ENCODE assay signal across 16 mouse cellular contexts in genomic region chr10:126748696-126749466, GRCm38 (mm10).
A peak's percentile ranks its signal among the peaks of the same experiment; 100 is the strongest.
DNase-seq lines count a peak whose midpoint lies in the region; ATAC-seq lines count a peak whose summit lies in the region.
"Had no signal": no experiment of that assay in that cellular context is flagged by ENCODE, and none has a peak within 500 bp of the region (broad histone marks: within the 10 kb centered on the region; RNA-seq: fewer than 3 reads in every experiment).

No protein-coding gene starts in this region.

- H3K4me1 ChIP-seq in hindbrain, embryonic 10.5 days (replicated peaks) = peaks cover 14% of the 10 kb centered on the region
- peaks cover 8% of the 10 kb centered on the region for H3K4me1 ChIP-seq in hindbrain, embryonic 16.5 days (ENCODE audit: control insufficient read depth, insufficient read depth, low read depth, low read length)
- peaks cover 5% of the 10 kb centered on the region; the same call in 1 of the 2 replicates for H3K4me1 ChIP-seq in hindbrain, embryonic 11.5 days (replicated peaks; ENCODE audit: control insufficient read depth, insufficient read depth, low read length)
- H3K4me1 ChIP-seq in midbrain, embryonic 16.5 days (ENCODE audit: control insufficient read depth, insufficient read depth, low read length) = peaks cover 3% of the 10 kb centered on the region; the same call in 1 of the 2 replicates
- H3K4me1 ChIP-seq in liver, embryonic 12.5 days = no peaks in the 10 kb centered on the region
- H3K4me1 ChIP-seq: heart, embryonic 12.5 days; stomach, embryonic 15.5 days had no signal

- H3K4me3 ChIP-seq in hindbrain, embryonic 10.5 days = no peak overlapping the region
- H3K4me3 ChIP-seq in hindbrain, embryonic 16.5 days (ENCODE audit: low read length) = no peak overlapping the region
- no peak overlapping the region for H3K4me3 ChIP-seq in hindbrain, embryonic 11.5 days (ENCODE audit: low read depth, low read length)
- H3K4me3 ChIP-seq in midbrain, embryonic 16.5 days (ENCODE audit: low read depth, low read length) = no peak overlapping the region
- H3K4me3 ChIP-seq in liver, embryonic 12.5 days = no peak overlapping the region
- H3K4me3 ChIP-seq: heart, embryonic 12.5 days; layer of hippocampus, adult 2 months; left cerebral cortex, adult 2 months; stomach, embryonic 15.5 days had no signal

- intact Hi-C loops in left cerebral cortex, postnatal 14 days (cut with DNase I) = no loop called here

- H3K4me2 ChIP-seq in hindbrain, embryonic 16.5 days (ENCODE audit: low read length) = no peak overlapping the region
- no peak overlapping the region for H3K4me2 ChIP-seq in hindbrain, embryonic 11.5 days (replicated peaks; ENCODE audit: low read depth, low read length)
- no peak overlapping the region for H3K4me2 ChIP-seq in midbrain, embryonic 16.5 days (ENCODE audit: low read length)
- H3K4me2 ChIP-seq in liver, embryonic 12.5 days = no peak overlapping the region
- H3K4me2 ChIP-seq: heart, embryonic 12.5 days; stomach, embryonic 15.5 days had no signal

- H3K27me3 ChIP-seq in hindbrain, embryonic 10.5 days (ENCODE audit: insufficient read depth, poor library complexity, severe bottlenecking) = no peaks in the 10 kb centered on the region
- no peaks in the 10 kb centered on the region for H3K27me3 ChIP-seq in hindbrain, embryonic 16.5 days (replicated peaks; ENCODE audit: control insufficient read depth, insufficient read depth, low read length)
- no peaks in the 10 kb centered on the region for H3K27me3 ChIP-seq in hindbrain, embryonic 11.5 days (ENCODE audit: control insufficient read depth, insufficient read depth, low read length)
- H3K27me3 ChIP-seq in midbrain, embryonic 16.5 days (ENCODE audit: control insufficient read depth, insufficient read depth, low read depth, low read length) = no peaks in the 10 kb centered on the region
- H3K27me3 ChIP-seq in liver, embryonic 12.5 days (replicated peaks) = no peaks in the 10 kb centered on the region
- H3K27me3 ChIP-seq: heart, embryonic 12.5 days; stomach, embryonic 15.5 days had no signal

- H3K9ac ChIP-seq in hindbrain, embryonic 16.5 days (ENCODE audit: low read depth, low read length) = no peak overlapping the region
- H3K9ac ChIP-seq in hindbrain, embryonic 11.5 days (ENCODE audit: low read depth, low read length) = no peak overlapping the region
- no peak overlapping the region for H3K9ac ChIP-seq in midbrain, embryonic 16.5 days (ENCODE audit: low read depth, low read length)
- no peak overlapping the region for H3K9ac ChIP-seq in liver, embryonic 12.5 days
- H3K9ac ChIP-seq: heart, embryonic 12.5 days; liver, postnatal 0 days; stomach, embryonic 15.5 days had no signal

- peak overlapping the region; percentile 42 for H3K27ac ChIP-seq in hindbrain, embryonic 10.5 days
- no peak overlapping the region for H3K27ac ChIP-seq in hindbrain, embryonic 16.5 days (ENCODE audit: low read depth, low read length)
- H3K27ac ChIP-seq in hindbrain, embryonic 11.5 days (ENCODE audit: low read depth, low read length) = peak overlapping the region; percentile 24; the same call in 1 of the 2 replicates
- H3K27ac ChIP-seq in midbrain, embryonic 16.5 days (ENCODE audit: low read length) = peak overlapping the region; percentile 24; the same call in 1 of the 2 replicates
- H3K27ac ChIP-seq in liver, embryonic 12.5 days = no peak overlapping the region
- H3K27ac ChIP-seq: layer of hippocampus, adult 2 months; left cerebral cortex, adult 2 months; stomach, embryonic 15.5 days had no signal

- no peaks in the 10 kb centered on the region for H3K36me3 ChIP-seq in hindbrain, embryonic 10.5 days
- H3K36me3 ChIP-seq in hindbrain, embryonic 16.5 days (ENCODE audit: control insufficient read depth, insufficient read depth, low read length) = no peaks in the 10 kb centered on the region
- no peaks in the 10 kb centered on the region for H3K36me3 ChIP-seq in hindbrain, embryonic 11.5 days (ENCODE audit: control insufficient read depth, insufficient read depth, low read length)
- no peaks in the 10 kb centered on the region for H3K36me3 ChIP-seq in midbrain, embryonic 16.5 days (ENCODE audit: control insufficient read depth, insufficient read depth, low read length)
- H3K36me3 ChIP-seq in liver, embryonic 12.5 days = no peaks in the 10 kb centered on the region
- H3K36me3 ChIP-seq: heart, embryonic 12.5 days; stomach, embryonic 15.5 days had no signal

- no peak for ATAC-seq in hindbrain, embryonic 16.5 days
- ATAC-seq in hindbrain, embryonic 11.5 days (ENCODE audit: low FRiP score) = peak; percentile 84
- ATAC-seq in midbrain, embryonic 16.5 days = no peak
- ATAC-seq in liver, embryonic 12.5 days = no peak
- ATAC-seq: liver, postnatal 0 days had no signal

- DNase-seq in hindbrain, embryonic 10.5 days (ENCODE audit: low spot score) = peak; percentile 11
- DNase-seq in R1 (ENCODE audit: low read depth, low spot score) = peak; percentile 18
- DNase-seq in hindbrain, embryonic 11.5 days (ENCODE audit: low spot score) = peak; percentile 13
- DNase-seq in urinary bladder, adult 2 months (ENCODE audit: low spot score) = no peak
- DNase-seq in left cerebral cortex, postnatal 14 days (ENCODE audit: low spot score in 2 of 2) = no peak
- DNase-seq: cerebellum, adult 11 months; heart, postnatal 36 days; kidney, adult 18-20 months; liver, postnatal 0 days had no signal

- 0 out of 2 replicates have a peak, but pooled peaks cover 2% of the 10 kb centered on the region for H3K9me3 ChIP-seq in hindbrain, embryonic 10.5 days
- no peaks in the 10 kb centered on the region for H3K9me3 ChIP-seq in hindbrain, embryonic 16.5 days (ENCODE audit: control insufficient read depth, low read length)
- no peaks in the 10 kb centered on the region for H3K9me3 ChIP-seq in hindbrain, embryonic 11.5 days (ENCODE audit: control insufficient read depth, low read length)
- no peaks in the 10 kb centered on the region for H3K9me3 ChIP-seq in midbrain, embryonic 16.5 days (replicated peaks; ENCODE audit: control insufficient read depth, low read length, poor library complexity, severe bottlenecking)
- H3K9me3 ChIP-seq in liver, embryonic 12.5 days (replicated peaks) = peaks cover 6% of the 10 kb centered on the region; the same call in 1 of the 2 replicates
- H3K9me3 ChIP-seq: stomach, embryonic 15.5 days had no signal

- WGBS in hindbrain, embryonic 10.5 days = 55% methylated on average over 17 of the region's 17 CpGs
- 30% methylated on average over 17 of the region's 17 CpGs for WGBS in hindbrain, embryonic 16.5 days
- WGBS in hindbrain, embryonic 11.5 days = 33% methylated on average over 17 of the region's 17 CpGs
- 58% methylated on average over 17 of the region's 17 CpGs for WGBS in midbrain, embryonic 16.5 days
- 66% methylated on average over 17 of the region's 17 CpGs for WGBS in liver, embryonic 12.5 days (ENCODE audit: insufficient replicate concordance)

Comparison
In these comparisons a context has a peak if more than half of its experiments do, and no peak if none do; other contexts are left out.
1. H3K27ac ChIP-seq: peak in hindbrain, embryonic 10.5 days (single experiment), hindbrain, embryonic 11.5 days (single experiment) and midbrain, embryonic 16.5 days (single experiment); none in hindbrain, embryonic 16.5 days (single experiment) and liver, embryonic 12.5 days (single experiment).
2. DNase-seq: peak in hindbrain, embryonic 10.5 days (single experiment), R1 (single experiment) and hindbrain, embryonic 11.5 days (single experiment); none in urinary bladder, adult 2 months (single experiment) and left cerebral cortex, postnatal 14 days (0 of 2).